Mouse (Mus musculus): ENCODE results near the gene Ormdl1. TPM values are rescaled to one million over a fixed set of nuclear protein-coding genes. Genes with fewer than 3 reads are reported as not detected.
"Not testable (repeated sequence)": the region's sequence is repeated elsewhere in the genome, so short reads cannot be mapped to it uniquely, and the experiment has no call there.

Gene Ormdl1
- 25.2 and 28.6 TPM in 2 replicates for polyA plus RNA-seq (2015; fragmentation: Nextera tagmentation; extraction: Ambion mirVana)

- H3K27ac ChIP-seq (replicated peaks), result peak within 1 kb of the TSS; percentile 91
- peaks cover 14% of the 10 kb centered on the region for H3K4me1 ChIP-seq (replicated peaks)
- WGBS (ENCODE audit: insufficient replicate concordance), result under 1% methylated on average over 66 of the region's 66 CpGs
- H3K4me3 ChIP-seq (replicated peaks), result peak within 1 kb of the TSS; percentile 79
- no peaks in the 10 kb centered on the region for H3K27me3 ChIP-seq
- peak within 1 kb of the TSS; percentile 79 for H3K9ac ChIP-seq
- H3K4me2 ChIP-seq, result peak within 1 kb of the TSS; percentile 84
- no peaks in the 10 kb centered on the region for H3K9me3 ChIP-seq (replicated peaks)
- peaks cover 8% of the 10 kb centered on the region for H3K36me3 ChIP-seq (replicated peaks)
- peak; percentile 100 for ATAC-seq (ENCODE audit: insufficient read depth)
These were observed at the start of gene Ormdl1, which contains the start of the genes Pms1 and Gm28778 for GRCm38 (mm10) chr1:53296581-53297383. TSS of gene Ormdl1 (plus strand) at chr1:53297095. TSS of gene Pms1 (minus strand) at chr1:53297018. TSS of gene Gm28778 (plus strand) at chr1:53297111.

- H3K4me3 ChIP-seq (replicated peaks); H3K9ac ChIP-seq; ATAC-seq (ENCODE audit: insufficient read depth); H3K27me3 ChIP-seq; H3K4me2 ChIP-seq; H3K4me1 ChIP-seq (replicated peaks); H3K27ac ChIP-seq (replicated peaks); H3K9me3 ChIP-seq (replicated peaks); H3K36me3 ChIP-seq (replicated peaks): not testable (repeated sequence)
These were observed 31.8 kb upstream of the Ormdl1 start for GRCm38 (mm10) chr1:53264958-53265612.

GRCm38 (mm10) chr1:53269901-53270300, 27.0 kb upstream of the Ormdl1 start:
- WGBS (ENCODE audit: insufficient replicate concordance), result 63% methylated on average over 3 of the region's 3 CpGs
- no peak overlapping the region for H3K9ac ChIP-seq

GRCm38 (mm10) chr1:53272646-53273045, 24.2 kb upstream of the Ormdl1 start:
- no peak for ATAC-seq (ENCODE audit: insufficient read depth)
- no peak overlapping the region for H3K27ac ChIP-seq (replicated peaks)
- H3K4me2 ChIP-seq, result no peak overlapping the region
- no peaks in the 10 kb centered on the region for H3K9me3 ChIP-seq (replicated peaks)
- H3K36me3 ChIP-seq (replicated peaks), result no peaks in the 10 kb centered on the region
- H3K9ac ChIP-seq, result no peak overlapping the region
- H3K4me1 ChIP-seq (replicated peaks), result no peaks in the 10 kb centered on the region
- no peaks in the 10 kb centered on the region for H3K27me3 ChIP-seq
- no peak overlapping the region for H3K4me3 ChIP-seq (replicated peaks)

More at GRCm38 (mm10) chr1:53269901-53270300, 27.0 kb upstream of the Ormdl1 start:
- ATAC-seq (ENCODE audit: insufficient read depth), result no peak
- H3K4me1 ChIP-seq (replicated peaks), result no peaks in the 10 kb centered on the region
- no peak overlapping the region for H3K4me3 ChIP-seq (replicated peaks)
- H3K36me3 ChIP-seq (replicated peaks), result 0 out of 2 replicates have a peak, but pooled peaks cover 4% of the 10 kb centered on the region
- H3K27me3 ChIP-seq, result no peaks in the 10 kb centered on the region
- H3K4me2 ChIP-seq, result no peak overlapping the region
- no peak overlapping the region for H3K27ac ChIP-seq (replicated peaks)
- H3K9me3 ChIP-seq (replicated peaks), result no peaks in the 10 kb centered on the region

GRCm38 (mm10) chr1:53291197-53291596, 5.7 kb upstream of the Ormdl1 start:
- Histone ChIP-seq H3K9ac (no peak overlapping the region), H3K27ac (replicated peaks) (no peak overlapping the region), H3K27me3 (no peaks in the 10 kb centered on the region), H3K4me1 (replicated peaks) (peaks cover 6% of the 10 kb centered on the region), H3K9me3 (replicated peaks) (no peaks in the 10 kb centered on the region), H3K4me2 (no peak overlapping the region), H3K36me3 (replicated peaks) (no peaks in the 10 kb centered on the region), H3K4me3 (replicated peaks) (no peak overlapping the region)
- ATAC-seq (ENCODE audit: insufficient read depth), result no peak
- 79% methylated on average over 3 of the region's 3 CpGs for WGBS (ENCODE audit: insufficient replicate concordance)

GRCm38 (mm10) chr1:53300506-53300905, 3.6 kb downstream of the Ormdl1 start:
- 69% methylated on average over 4 of the region's 4 CpGs for WGBS (ENCODE audit: insufficient replicate concordance)
- ATAC-seq (ENCODE audit: insufficient read depth), result no peak
- H3K4me3 ChIP-seq (replicated peaks), result no peak overlapping the region
- no peak overlapping the region for H3K9ac ChIP-seq
- H3K4me2 ChIP-seq, result no peak overlapping the region
- peaks cover 22% of the 10 kb centered on the region for H3K36me3 ChIP-seq (replicated peaks)
- no peaks in the 10 kb centered on the region for H3K27me3 ChIP-seq
- H3K4me1 ChIP-seq (replicated peaks), result peaks cover 14% of the 10 kb centered on the region
- H3K27ac ChIP-seq (replicated peaks), result no peak overlapping the region
- H3K9me3 ChIP-seq (replicated peaks), result no peaks in the 10 kb centered on the region

GRCm38 (mm10) chr1:53312989-53313967, 16.4 kb downstream of the Ormdl1 start, which contains the start of gene Osgepl1:
TSS of gene Osgepl1 (plus strand) at chr1:53313624.
- H3K4me2 ChIP-seq, result peak within 1 kb of the TSS; percentile 69
- peak; percentile 96 for ATAC-seq (ENCODE audit: insufficient read depth)
- H3K27me3 ChIP-seq, result no peaks in the 10 kb centered on the region
- peaks cover 10% of the 10 kb centered on the region; the same call in 1 of the 2 replicates for H3K4me1 ChIP-seq (replicated peaks)
- peaks cover 35% of the 10 kb centered on the region for H3K36me3 ChIP-seq (replicated peaks)
- 2% methylated on average over 27 of the region's 27 CpGs for WGBS (ENCODE audit: insufficient replicate concordance)
- H3K9me3 ChIP-seq (replicated peaks), result no peaks in the 10 kb centered on the region
- peak within 1 kb of the TSS; percentile 72 for H3K4me3 ChIP-seq (replicated peaks)
- H3K9ac ChIP-seq, result peak within 1 kb of the TSS; percentile 75
- peak within 1 kb of the TSS; percentile 85 for H3K27ac ChIP-seq (replicated peaks)

GRCm38 (mm10) chr1:53321662-53322344, 24.9 kb downstream of the Ormdl1 start:
- no peak; the same call in 1 of the 2 replicates for ATAC-seq (ENCODE audit: insufficient read depth)
- 73% methylated on average over 4 of the region's 4 CpGs for WGBS (ENCODE audit: insufficient replicate concordance)
- H3K27me3 ChIP-seq, result no peaks in the 10 kb centered on the region
- H3K27ac ChIP-seq (replicated peaks), result no peak overlapping the region
- H3K9ac ChIP-seq, result no peak overlapping the region
- no peak overlapping the region for H3K4me2 ChIP-seq
- H3K4me3 ChIP-seq (replicated peaks), result no peak overlapping the region
- H3K4me1 ChIP-seq (replicated peaks), result peaks cover 17% of the 10 kb centered on the region; the same call in 1 of the 2 replicates
- no peaks in the 10 kb centered on the region for H3K9me3 ChIP-seq (replicated peaks)
- H3K36me3 ChIP-seq (replicated peaks), result peaks cover 35% of the 10 kb centered on the region

- no peak overlapping the region for H3K9ac ChIP-seq
- WGBS (ENCODE audit: insufficient replicate concordance), result 86% methylated on average over 5 of the region's 5 CpGs
- ATAC-seq (ENCODE audit: insufficient read depth), result no peak
- H3K36me3 ChIP-seq (replicated peaks), result peaks cover 24% of the 10 kb centered on the region
- H3K4me1 ChIP-seq (replicated peaks), result peaks cover 17% of the 10 kb centered on the region; the same call in 1 of the 2 replicates
- no peak overlapping the region for H3K27ac ChIP-seq (replicated peaks)
- no peak overlapping the region for H3K4me2 ChIP-seq
- no peak overlapping the region for H3K4me3 ChIP-seq (replicated peaks)
- H3K27me3 ChIP-seq, result no peaks in the 10 kb centered on the region
- H3K9me3 ChIP-seq (replicated peaks), result no peaks in the 10 kb centered on the region
These were observed 26.4 kb downstream of the Ormdl1 start for GRCm38 (mm10) chr1:53323254-53323653.

GRCm38 (mm10) chr1:53324277-53324676, 27.4 kb downstream of the Ormdl1 start:
- peaks cover 18% of the 10 kb centered on the region for H3K36me3 ChIP-seq (replicated peaks)
- no peaks in the 10 kb centered on the region for H3K9me3 ChIP-seq (replicated peaks)
- no peak overlapping the region for H3K4me2 ChIP-seq
- no peak overlapping the region for H3K27ac ChIP-seq (replicated peaks)
- no peak overlapping the region for H3K4me3 ChIP-seq (replicated peaks)
- ATAC-seq (ENCODE audit: insufficient read depth), result no peak
- no peaks in the 10 kb centered on the region for H3K27me3 ChIP-seq
- H3K4me1 ChIP-seq (replicated peaks), result peaks cover 17% of the 10 kb centered on the region; the same call in 1 of the 2 replicates
- H3K9ac ChIP-seq, result no peak overlapping the region
- 86% methylated on average over 1 of the region's 1 CpGs for WGBS (ENCODE audit: insufficient replicate concordance)
